ENCODE assay signal across 9 mouse cellular contexts in genomic region chr3:95739353-95740104, GRCm38 (mm10). TPM values are rescaled to one million over a fixed set of nuclear protein-coding genes. Genes with fewer than 3 reads are reported as not detected.
DNase-seq lines count a peak whose midpoint lies in the region; ATAC-seq and TF ChIP-seq lines count a peak whose summit lies in the region.
"Had no signal": no experiment of that assay in that cellular context is flagged by ENCODE, and none has a peak within 500 bp of the region (broad histone marks: within the 10 kb centered on the region; RNA-seq: fewer than 3 reads in every experiment).

Ecm1 (minus strand) TSS chr3:95739569.

- 70% methylated on average over 7 of the region's 7 CpGs for WGBS in embryonic facial prominence, embryonic 12.5 days
- 33% methylated on average over 7 of the region's 7 CpGs for WGBS in heart, postnatal 0 days
- 52% methylated on average over 7 of the region's 7 CpGs for WGBS in lung, embryonic 14.5 days

- peak within 1 kb of the TSS; percentile 32 for H3K27ac ChIP-seq in testis, adult 2 months (ENCODE audit: control insufficient read depth, insufficient read depth, low read depth, low read length)
- H3K27ac ChIP-seq in embryonic facial prominence, embryonic 12.5 days, result 0 out of 2 replicates have a peak within 1 kb of the TSS, but pooled peaks have one; percentile 30
- H3K27ac ChIP-seq in heart, postnatal 0 days (ENCODE audit: low read depth), result peak within 1 kb of the TSS; percentile 93
- peak within 1 kb of the TSS; percentile 55; the same call in 1 of the 2 replicates for H3K27ac ChIP-seq in lung, embryonic 14.5 days (ENCODE audit: low read depth)

- peaks cover 2% of the 10 kb centered on the region for H3K36me3 ChIP-seq in testis, adult 2 months (ENCODE audit: control insufficient read depth, insufficient read depth, low read length)
- H3K36me3 ChIP-seq in embryonic facial prominence, embryonic 12.5 days, result peaks cover 64% of the 10 kb centered on the region
- peaks cover 31% of the 10 kb centered on the region for H3K36me3 ChIP-seq in heart, postnatal 0 days (replicated peaks; ENCODE audit: control insufficient read depth, insufficient read depth, low read length)
- H3K36me3 ChIP-seq in lung, embryonic 14.5 days (ENCODE audit: insufficient read depth), result peaks cover 43% of the 10 kb centered on the region

- no peaks in the 10 kb centered on the region for H3K27me3 ChIP-seq in testis, adult 2 months (ENCODE audit: control insufficient read depth, insufficient read depth, low read length)
- H3K27me3 ChIP-seq in embryonic facial prominence, embryonic 12.5 days, result no peaks in the 10 kb centered on the region
- no peaks in the 10 kb centered on the region for H3K27me3 ChIP-seq in heart, postnatal 0 days (ENCODE audit: control insufficient read depth, insufficient read depth, low read length)
- H3K27me3 ChIP-seq in lung, embryonic 14.5 days (ENCODE audit: insufficient read depth, low read length), result no peaks in the 10 kb centered on the region

- H3K4me1 ChIP-seq in testis, adult 2 months (ENCODE audit: control insufficient read depth, insufficient read depth, low read length), result peaks cover 2% of the 10 kb centered on the region
- no peaks in the 10 kb centered on the region for H3K4me1 ChIP-seq in embryonic facial prominence, embryonic 12.5 days
- H3K4me1 ChIP-seq in heart, postnatal 0 days (ENCODE audit: control insufficient read depth, insufficient read depth), result peaks cover 30% of the 10 kb centered on the region
- H3K4me1 ChIP-seq in lung, embryonic 14.5 days (ENCODE audit: insufficient read depth), result 0 out of 2 replicates have a peak, but pooled peaks cover 3% of the 10 kb centered on the region

- no peak for TF ChIP-seq CTCF in testis, adult 2 months (IDR thresholded peaks at IDR 0.05; ENCODE audit: control insufficient read depth, insufficient read depth, insufficient replicate concordance, low read depth, low read length)
- TF ChIP-seq CTCF in heart, postnatal 0 days (IDR thresholded peaks at IDR 0.05; ENCODE audit: low read depth), result no peak
- no peak for TF ChIP-seq CTCF in lung, embryonic 14.5 days (IDR thresholded peaks at IDR 0.05; ENCODE audit: low read depth)

- no peak within 1 kb of the TSS for H3K4me2 ChIP-seq in embryonic facial prominence, embryonic 12.5 days (replicated peaks)
- peak within 1 kb of the TSS; percentile 52 for H3K4me2 ChIP-seq in heart, postnatal 0 days (ENCODE audit: low read depth, low read length)
- peak within 1 kb of the TSS; percentile 29 for H3K4me2 ChIP-seq in lung, embryonic 14.5 days

- no peak for ATAC-seq in embryonic facial prominence, embryonic 12.5 days (ENCODE audit: insufficient number of reproducible peaks, insufficient read depth, low FRiP score, low TSS enrichment)
- ATAC-seq in heart, postnatal 0 days (ENCODE audit: insufficient read depth, low read depth), result peak; percentile 67
- peak; percentile 55; the same call in 1 of the 2 replicates for ATAC-seq in lung, embryonic 14.5 days (ENCODE audit: insufficient read depth)

- DNase-seq in testis, postnatal 14 days (ENCODE audit: low spot score), result no peak
- peak; percentile 81 for DNase-seq in heart, postnatal 0 days (ENCODE audit: low spot score)
- DNase-seq in kidney, postnatal 14 days, result peak; percentile 65
- DNase-seq in lung, embryonic 14.5 days, result peak; percentile 52
- DNase-seq in skeletal muscle tissue, adult 2 months (ENCODE audit: low read depth, low spot score), result peak; percentile 61
- DNase-seq in retina, postnatal 1 day, result no peak

- H3K4me3 ChIP-seq in testis, adult 2 months (ENCODE audit: control insufficient read depth, low read depth, low read length), result no peak within 1 kb of the TSS
- H3K4me3 ChIP-seq in embryonic facial prominence, embryonic 12.5 days, result no peak within 1 kb of the TSS
- peak within 1 kb of the TSS; percentile 17 for H3K4me3 ChIP-seq in heart, postnatal 0 days (ENCODE audit: low read depth, low read length)
- H3K4me3 ChIP-seq in lung, embryonic 14.5 days (ENCODE audit: low read depth, low read length), result no peak within 1 kb of the TSS
- H3K4me3 ChIP-seq: erythroblast, embryonic 14.5 days had no signal

- no peak for TF ChIP-seq EP300 in heart, postnatal 0 days (IDR thresholded peaks at IDR 0.05; ENCODE audit: low read depth)

- TF ChIP-seq POLR2A in testis, adult 2 months (IDR thresholded peaks at IDR 0.05; ENCODE audit: control insufficient read depth, low read depth, low read length), result peak; percentile 44; the same call in 1 of the 2 replicates

- H3K9me3 ChIP-seq in embryonic facial prominence, embryonic 12.5 days, result no peaks in the 10 kb centered on the region
- H3K9me3 ChIP-seq in heart, postnatal 0 days (replicated peaks; ENCODE audit: control insufficient read depth, low read length), result no peaks in the 10 kb centered on the region
- H3K9me3 ChIP-seq in lung, embryonic 14.5 days (ENCODE audit: low read depth, low read length), result no peaks in the 10 kb centered on the region

- no peak within 1 kb of the TSS for H3K9ac ChIP-seq in embryonic facial prominence, embryonic 12.5 days
- peak within 1 kb of the TSS; percentile 44 for H3K9ac ChIP-seq in heart, postnatal 0 days (replicated peaks; ENCODE audit: low read depth, low read length)
- H3K9ac ChIP-seq in lung, embryonic 14.5 days, result no peak within 1 kb of the TSS

RNA-seq across cellular contexts. Expression of gene Ecm1, which starts in this region (rescaled TPM):
- polyA plus RNA-seq in testis, adult 2 months (2012; rRNA removed), result 26.7 and 37.2 TPM in 2 replicates
- polyA plus RNA-seq in embryonic facial prominence, embryonic 12.5 days (2016; fragmentation: Nextera tagmentation; extraction: Ambion mirVana), result 6.4 and 8.0 TPM in 2 replicates
- total RNA-seq in heart, postnatal 0 days (2014; rRNA removed; ENCODE audit: low replicate concordance), result 22.9 and 63.8 TPM in 2 replicates
- 55.8 and 59.6 TPM in 2 replicates for polyA plus RNA-seq in heart, postnatal 0 days (2015; fragmentation: Nextera tagmentation; extraction: Ambion mirVana)
- 23.5 and 27.7 TPM in 2 replicates for polyA plus RNA-seq in lung, embryonic 14.5 days (2014; fragmentation: Nextera tagmentation; extraction: Ambion mirVana)

Comparison
In these comparisons a context has a peak if more than half of its experiments do, and no peak if none do; other contexts are left out.
1. H3K27ac ChIP-seq: peak in every context shown above with its lines; median percentile 93 in heart, postnatal 0 days; 55 in lung, embryonic 14.5 days; 32 in testis, adult 2 months; 30 in embryonic facial prominence, embryonic 12.5 days.
2. DNase-seq: peak in heart, postnatal 0 days (single experiment), kidney, postnatal 14 days (single experiment), lung, embryonic 14.5 days (single experiment) and skeletal muscle tissue, adult 2 months (single experiment); none in testis, postnatal 14 days (single experiment) and retina, postnatal 1 day (single experiment).